Mouse (Mus musculus): Measurements from ENCODE around the gene Fam107a.
A peak's percentile ranks its signal among the peaks of the same experiment; 100 is the strongest.

DNA sequence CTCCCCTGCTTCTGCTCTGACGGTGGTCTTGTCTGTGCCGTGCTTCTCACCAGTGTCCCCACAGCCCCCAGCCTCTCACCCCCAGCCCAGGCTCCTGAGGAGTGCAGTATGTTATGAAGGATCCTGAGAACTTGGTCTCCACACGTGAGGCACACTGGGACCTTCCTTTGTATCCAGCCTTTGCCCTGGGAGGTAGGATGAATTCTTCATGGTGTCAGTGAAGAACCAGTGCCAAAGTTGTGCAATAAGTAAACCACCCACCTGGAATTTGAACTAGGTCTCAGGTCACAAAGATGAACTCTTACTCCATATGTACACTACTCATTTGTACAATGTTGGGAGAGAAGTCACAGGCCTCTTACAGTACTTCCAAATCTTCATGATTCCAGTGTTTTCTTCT is 58.7 kb downstream of the Fam107a start, which contains the start of gene Acox2:
- TF ChIP-seq CTCF (IDR thresholded peaks at IDR 0.05; ENCODE audit: low read depth) (no peak), EP300 (IDR thresholded peaks at IDR 0.05; ENCODE audit: low read depth) (peak; percentile 88)

Measured in liver, postnatal 0 days (tissue).